Mouse (Mus musculus): Measurements from ENCODE around the gene Ctbp1.

- TF ChIP-seq GATA1 (IDR thresholded peaks at IDR 0.05; ENCODE audit: borderline replicate concordance, low read length) (no peak), FLI1 (IDR thresholded peaks at IDR 0.05; ENCODE audit: low read length) (no peak)
Measured at GRCm38 (mm10) chr5:33281428-33281827, 6.6 kb upstream of the Ctbp1 start.

Data from megakaryocyte, embryonic 14.5 days (primary cell).